8 mouse cellular contexts compared by ENCODE assay signal in genomic region chr7:16364901-16365500, GRCm38 (mm10). TPM values are rescaled to one million over a fixed set of nuclear protein-coding genes. Genes with fewer than 3 reads are reported as not detected.
DNase-seq lines count a peak whose midpoint lies in the region; ATAC-seq and TF ChIP-seq lines count a peak whose summit lies in the region.
"Had no signal": no experiment of that assay in that cellular context is flagged by ENCODE, and none has a peak within 500 bp of the region (broad histone marks: within the 10 kb centered on the region; RNA-seq: fewer than 3 reads in every experiment).

No protein-coding gene starts in this region.

- 0 out of 2 replicates have a peak overlapping the region, but pooled peaks have one; percentile 6 for H3K4me2 ChIP-seq in forebrain, embryonic 12.5 days
- H3K4me2 ChIP-seq: embryonic facial prominence, embryonic 12.5 days had no signal

- H3K9me3 ChIP-seq in forebrain, embryonic 12.5 days = no peaks in the 10 kb centered on the region
- H3K9me3 ChIP-seq: embryonic facial prominence, embryonic 12.5 days had no signal

- H3K36me3 ChIP-seq in forebrain, embryonic 12.5 days (replicated peaks) = peaks cover 79% of the 10 kb centered on the region
- peaks cover 26% of the 10 kb centered on the region for H3K36me3 ChIP-seq in small intestine, adult 2 months (ENCODE audit: control insufficient read depth, insufficient read depth, low read length)

- no peak overlapping the region for H3K9ac ChIP-seq in forebrain, embryonic 12.5 days
- H3K9ac ChIP-seq: embryonic facial prominence, embryonic 12.5 days had no signal

- peak; percentile 76 for ATAC-seq in forebrain, embryonic 12.5 days (ENCODE audit: low FRiP score)
- ATAC-seq in cerebellum, adult (ENCODE audit: insufficient number of reproducible peaks, low FRiP score, low TSS enrichment) = no peak

- no peaks in the 10 kb centered on the region for H3K27me3 ChIP-seq in forebrain, embryonic 12.5 days
- H3K27me3 ChIP-seq in small intestine, adult 2 months (ENCODE audit: control insufficient read depth, insufficient read depth, low read length) = no peaks in the 10 kb centered on the region
- H3K27me3 ChIP-seq: embryonic facial prominence, embryonic 12.5 days had no signal

- no peak overlapping the region for H3K4me3 ChIP-seq in forebrain, embryonic 12.5 days (replicated peaks)
- H3K4me3 ChIP-seq in small intestine, adult 2 months (ENCODE audit: low read depth, low read length) = no peak overlapping the region
- H3K4me3 ChIP-seq: embryonic facial prominence, embryonic 12.5 days had no signal

- H3K27ac ChIP-seq in forebrain, embryonic 12.5 days = peak overlapping the region; percentile 79
- H3K27ac ChIP-seq in small intestine, adult 2 months (ENCODE audit: insufficient read depth, low read depth, low read length) = peak overlapping the region; percentile 95
- H3K27ac ChIP-seq: embryonic facial prominence, embryonic 12.5 days had no signal

- TF ChIP-seq CTCF in small intestine, adult 2 months (IDR thresholded peaks at IDR 0.05; ENCODE audit: extremely low read depth, insufficient read length, insufficient replicate concordance, low read depth, low read length) = peak; percentile 25; the same call in 1 of the 2 replicates

- TF ChIP-seq POLR2A in small intestine, adult 2 months (IDR thresholded peaks at IDR 0.05; ENCODE audit: low read depth, low read length) = no peak

- WGBS in forebrain, embryonic 12.5 days = 13% methylated on average over 4 of the region's 4 CpGs
- 23% methylated on average over 4 of the region's 4 CpGs for WGBS in small intestine, adult 2 months

- peaks cover 30% of the 10 kb centered on the region for H3K4me1 ChIP-seq in forebrain, embryonic 12.5 days
- H3K4me1 ChIP-seq in small intestine, adult 2 months (ENCODE audit: control insufficient read depth, insufficient read depth, insufficient read length, low read length) = peaks cover 24% of the 10 kb centered on the region; the same call in 1 of the 2 replicates
- H3K4me1 ChIP-seq: embryonic facial prominence, embryonic 12.5 days had no signal

- DNase-seq in thymus, postnatal 4 days = peak; percentile 27
- no peak for DNase-seq in thymus, postnatal 25 days
- peak; percentile 28 to 51 for DNase-seq in kidney, postnatal 25 days
- no peak for DNase-seq in right cerebral cortex, adult 2 months (ENCODE audit: low spot score in 2 of 2)

RNA-seq across cellular contexts. Expression of gene Sae1, which starts 22.6 kb away (rescaled TPM):
- polyA plus RNA-seq in forebrain, embryonic 12.5 days (2016; fragmentation: Nextera tagmentation; extraction: Ambion mirVana) = 403 and 415 TPM in 2 replicates
- polyA plus RNA-seq in small intestine, adult 2 months (2012; rRNA removed) = 9.8 and 15.0 TPM in 2 replicates

RNA-seq across cellular contexts. Expression of gene Zc3h4, which starts 35.7 kb away (rescaled TPM):
- polyA plus RNA-seq in forebrain, embryonic 12.5 days (2016; fragmentation: Nextera tagmentation; extraction: Ambion mirVana) = 25.5 and 27.0 TPM in 2 replicates
- polyA plus RNA-seq in small intestine, adult 2 months (2012; rRNA removed) = 23.3 and 60.6 TPM in 2 replicates

RNA-seq across cellular contexts. Expression of gene Bbc3, which starts 56.8 kb away (rescaled TPM):
- 12.8 and 14.6 TPM in 2 replicates for polyA plus RNA-seq in forebrain, embryonic 12.5 days (2016; fragmentation: Nextera tagmentation; extraction: Ambion mirVana)
- polyA plus RNA-seq in small intestine, adult 2 months (2012; rRNA removed) = 8.3 and 50.9 TPM in 2 replicates

Comparison
In these comparisons a context has a peak if more than half of its experiments do, and no peak if none do; other contexts are left out.
1. DNase-seq: peak in thymus, postnatal 4 days (single experiment) and kidney, postnatal 25 days (2 of 2); none in thymus, postnatal 25 days (single experiment) and right cerebral cortex, adult 2 months (0 of 2).
2. RNA of gene Sae1, which starts 22.6 kb away (polyA plus RNA-seq): 403 to 415 TPM in forebrain, embryonic 12.5 days; 9.8 to 15.0 TPM in small intestine, adult 2 months; every median in the first group is over 10 times any median in the second.